Mouse (Mus musculus) olfactory bulb, adult 2 months (tissue): ENCODE data around the gene Dio1.

Experiments used
- CTCF ChIP-seq: fragments of 200-500 bp; IDR thresholded peaks from 2 replicates; pipeline ENCODE4 v1.5.1; 2012; ENCODE audit warnings: low read depth, mild to moderate bottlenecking, low read length, moderate library complexity; ENCODE audit not compliant: insufficient read depth
- POLR2A ChIP-seq: fragments of 200-500 bp; IDR thresholded peaks from 2 replicates; pipeline ENCODE4 v1.6.1; 2012; ENCODE audit warnings: mild to moderate bottlenecking, low read depth, low read length, moderate library complexity; ENCODE audit not compliant: insufficient read depth

GRCm38 (mm10) chr4:107280843-107281475 lies 26.0 kb downstream of the Dio1 start:
- TF ChIP-seq CTCF (no peak), POLR2A (no peak)
